Mouse (Mus musculus): ENCODE results near the gene Ghrl.

GRCm38 (mm10) chr6:113714797-113715196, 4.9 kb downstream of the Ghrl start:
- TF ChIP-seq POLR2A (IDR thresholded peaks at IDR 0.05; ENCODE audit: insufficient read depth, low read depth, low read length) (no peak), EP300 (IDR thresholded peaks at IDR 0.05; ENCODE audit: insufficient read depth, low read depth, low read length) (no peak), CTCF (IDR thresholded peaks at IDR 0.05) (no peak)
